Mouse (Mus musculus): Measurements from ENCODE around the gene Tspan9. TPM values are rescaled to one million over a fixed set of nuclear protein-coding genes. Genes with fewer than 3 reads are reported as not detected.

The Tspan9 gene
- polyA plus RNA-seq, 1 experiment from 2014 or later, result 100 TPM

- no peaks in the 10 kb centered on the region for H3K9me3 ChIP-seq (ENCODE audit: control insufficient read depth, low read length)
- H3K9ac ChIP-seq (ENCODE audit: low read depth, low read length), result peak overlapping the region; percentile 13; the same call in 1 of the 2 replicates
- no peak overlapping the region for H3K4me2 ChIP-seq (replicated peaks; ENCODE audit: low read depth, low read length)
- no peaks in the 10 kb centered on the region for H3K36me3 ChIP-seq (ENCODE audit: control insufficient read depth, insufficient read depth, low read length)
- H3K4me3 ChIP-seq (ENCODE audit: low read length), result no peak overlapping the region
- H3K27me3 ChIP-seq (ENCODE audit: control insufficient read depth, insufficient read depth, low read length), result no peaks in the 10 kb centered on the region
- H3K4me1 ChIP-seq (ENCODE audit: control insufficient read depth, insufficient read depth, low read length), result peaks cover 38% of the 10 kb centered on the region
- 58% methylated on average over 6 of the region's 6 CpGs for WGBS
- H3K27ac ChIP-seq (ENCODE audit: low read depth, low read length), result peak overlapping the region; percentile 31; the same call in 1 of the 2 replicates
- ATAC-seq (ENCODE audit: low FRiP score, low TSS enrichment), result peak; percentile 53
Measured at GRCm38 (mm10) chr6:128102296-128102999, 40.9 kb downstream of the Tspan9 start.

DNA sequence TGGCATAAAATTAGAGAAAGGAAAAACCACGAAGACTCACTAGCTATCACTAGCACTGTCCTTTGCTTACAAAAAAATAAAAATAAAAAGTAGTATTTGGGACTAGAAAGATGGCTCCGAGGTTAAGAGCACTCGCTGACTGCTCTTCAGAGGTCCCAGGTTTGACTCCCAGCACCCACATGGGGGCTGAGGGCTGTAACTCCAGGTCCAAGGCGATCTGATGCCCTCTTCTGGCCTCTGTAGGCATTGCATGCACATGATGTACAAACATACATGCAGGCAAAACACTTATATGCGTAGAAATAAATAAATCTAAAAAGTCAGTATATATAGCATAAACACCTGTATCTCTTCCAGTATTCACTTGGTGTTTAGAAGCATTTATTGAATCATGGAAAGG, 43.5 kb downstream of the Tspan9 start:
- H3K36me3 ChIP-seq (ENCODE audit: control insufficient read depth, insufficient read depth, low read length), result no peaks in the 10 kb centered on the region
- H3K27ac ChIP-seq (ENCODE audit: low read depth, low read length), result peak overlapping the region; percentile 21; the same call in 1 of the 2 replicates
- no peak overlapping the region for H3K4me2 ChIP-seq (replicated peaks; ENCODE audit: low read depth, low read length)
- ATAC-seq (ENCODE audit: low FRiP score, low TSS enrichment), result no peak
- no peaks in the 10 kb centered on the region for H3K27me3 ChIP-seq (ENCODE audit: control insufficient read depth, insufficient read depth, low read length)
- no peaks in the 10 kb centered on the region for H3K9me3 ChIP-seq (ENCODE audit: control insufficient read depth, low read length)
- H3K9ac ChIP-seq (ENCODE audit: low read depth, low read length), result no peak overlapping the region
- 78% methylated on average over 5 of the region's 5 CpGs for WGBS
- H3K4me1 ChIP-seq (ENCODE audit: control insufficient read depth, insufficient read depth, low read length), result peaks cover 25% of the 10 kb centered on the region
- no peak overlapping the region for H3K4me3 ChIP-seq (ENCODE audit: low read length)

GRCm38 (mm10) chr6:128099190-128099589, 44.2 kb downstream of the Tspan9 start:
- no peak overlapping the region for H3K4me2 ChIP-seq (replicated peaks; ENCODE audit: low read depth, low read length)
- no peaks in the 10 kb centered on the region for H3K36me3 ChIP-seq (ENCODE audit: control insufficient read depth, insufficient read depth, low read length)
- 52% methylated on average over 9 of the region's 9 CpGs for WGBS
- H3K4me1 ChIP-seq (ENCODE audit: control insufficient read depth, insufficient read depth, low read length), result peaks cover 20% of the 10 kb centered on the region
- no peaks in the 10 kb centered on the region for H3K27me3 ChIP-seq (ENCODE audit: control insufficient read depth, insufficient read depth, low read length)
- H3K27ac ChIP-seq (ENCODE audit: low read depth, low read length), result no peak overlapping the region
- no peak for ATAC-seq (ENCODE audit: low FRiP score, low TSS enrichment)
- H3K9ac ChIP-seq (ENCODE audit: low read depth, low read length), result no peak overlapping the region
- no peak overlapping the region for H3K4me3 ChIP-seq (ENCODE audit: low read length)
- H3K9me3 ChIP-seq (ENCODE audit: control insufficient read depth, low read length), result no peaks in the 10 kb centered on the region

DNA sequence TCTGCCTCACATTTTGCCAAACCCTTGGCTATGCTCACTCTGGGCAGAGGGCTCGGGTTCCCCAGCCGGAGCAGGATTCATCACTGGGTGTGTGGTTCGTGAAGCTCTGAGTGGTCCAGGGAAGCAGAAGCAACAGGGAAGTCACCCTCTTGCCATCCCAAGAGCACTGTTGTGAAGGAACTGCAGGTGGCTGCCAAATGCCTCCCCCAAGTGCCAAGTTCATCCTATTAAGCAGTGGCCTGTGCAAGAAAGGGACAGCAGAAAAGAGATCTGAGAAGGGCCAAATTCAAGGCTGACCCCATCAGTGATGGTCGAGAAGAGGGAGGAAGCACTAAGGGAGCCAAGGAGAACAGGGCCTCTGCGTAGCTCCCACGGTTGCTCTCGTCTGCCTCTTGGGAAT, 46.9 kb downstream of the Tspan9 start:
- 85% methylated on average over 7 of the region's 7 CpGs for WGBS
- no peaks in the 10 kb centered on the region for H3K36me3 ChIP-seq (ENCODE audit: control insufficient read depth, insufficient read depth, low read length)
- H3K27me3 ChIP-seq (ENCODE audit: control insufficient read depth, insufficient read depth, low read length), result no peaks in the 10 kb centered on the region
- H3K9me3 ChIP-seq (ENCODE audit: control insufficient read depth, low read length), result no peaks in the 10 kb centered on the region
- ATAC-seq (ENCODE audit: low FRiP score, low TSS enrichment), result no peak
- H3K9ac ChIP-seq (ENCODE audit: low read depth, low read length), result no peak overlapping the region
- no peak overlapping the region for H3K4me2 ChIP-seq (replicated peaks; ENCODE audit: low read depth, low read length)
- H3K27ac ChIP-seq (ENCODE audit: low read depth, low read length), result no peak overlapping the region
- no peak overlapping the region for H3K4me3 ChIP-seq (ENCODE audit: low read length)
- peaks cover 5% of the 10 kb centered on the region for H3K4me1 ChIP-seq (ENCODE audit: control insufficient read depth, insufficient read depth, low read length)

DNA sequence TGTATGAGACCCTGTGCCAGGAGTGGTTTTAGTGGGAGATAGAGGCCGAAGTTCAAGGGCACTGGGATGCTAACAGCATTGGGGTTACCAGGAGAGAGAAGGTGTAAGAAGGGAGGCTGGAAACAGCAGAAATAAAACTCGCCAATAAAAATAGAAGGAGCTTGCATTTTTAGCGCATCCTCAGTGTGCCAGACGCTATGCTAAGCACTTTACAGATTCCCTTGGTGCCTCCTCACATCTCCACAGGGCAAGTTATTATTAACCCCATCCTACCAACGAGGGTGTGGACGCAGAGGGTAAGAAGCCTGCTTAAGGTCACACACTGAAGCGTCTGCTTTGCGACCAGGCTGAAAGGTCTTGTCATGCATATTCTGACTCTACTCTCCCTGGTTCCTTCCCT, 47.5 kb downstream of the Tspan9 start:
- no peak overlapping the region for H3K9ac ChIP-seq (ENCODE audit: low read depth, low read length)
- no peaks in the 10 kb centered on the region for H3K36me3 ChIP-seq (ENCODE audit: control insufficient read depth, insufficient read depth, low read length)
- no peak overlapping the region for H3K4me2 ChIP-seq (replicated peaks; ENCODE audit: low read depth, low read length)
- H3K4me1 ChIP-seq (ENCODE audit: control insufficient read depth, insufficient read depth, low read length), result peaks cover 10% of the 10 kb centered on the region
- WGBS, result 72% methylated on average over 8 of the region's 8 CpGs
- no peaks in the 10 kb centered on the region for H3K27me3 ChIP-seq (ENCODE audit: control insufficient read depth, insufficient read depth, low read length)
- H3K27ac ChIP-seq (ENCODE audit: low read depth, low read length), result no peak overlapping the region
- H3K4me3 ChIP-seq (ENCODE audit: low read length), result no peak overlapping the region
- ATAC-seq (ENCODE audit: low FRiP score, low TSS enrichment), result no peak
- no peaks in the 10 kb centered on the region for H3K9me3 ChIP-seq (ENCODE audit: control insufficient read depth, low read length)

GRCm38 (mm10) chr6:128095131-128095530, 48.3 kb downstream of the Tspan9 start:
- WGBS, result 96% methylated on average over 10 of the region's 10 CpGs
- no peaks in the 10 kb centered on the region for H3K36me3 ChIP-seq (ENCODE audit: control insufficient read depth, insufficient read depth, low read length)
- peaks cover 18% of the 10 kb centered on the region for H3K4me1 ChIP-seq (ENCODE audit: control insufficient read depth, insufficient read depth, low read length)
- no peaks in the 10 kb centered on the region for H3K27me3 ChIP-seq (ENCODE audit: control insufficient read depth, insufficient read depth, low read length)
- H3K4me3 ChIP-seq (ENCODE audit: low read length), result no peak overlapping the region
- no peak for ATAC-seq (ENCODE audit: low FRiP score, low TSS enrichment)
- H3K9me3 ChIP-seq (ENCODE audit: control insufficient read depth, low read length), result no peaks in the 10 kb centered on the region
- no peak overlapping the region for H3K9ac ChIP-seq (ENCODE audit: low read depth, low read length)
- no peak overlapping the region for H3K4me2 ChIP-seq (replicated peaks; ENCODE audit: low read depth, low read length)
- H3K27ac ChIP-seq (ENCODE audit: low read depth, low read length), result no peak overlapping the region

- Histone ChIP-seq H3K27me3 (ENCODE audit: control insufficient read depth, insufficient read depth, low read length) (no peaks in the 10 kb centered on the region), H3K36me3 (ENCODE audit: control insufficient read depth, insufficient read depth, low read length) (no peaks in the 10 kb centered on the region), H3K4me3 (ENCODE audit: low read length) (no peak overlapping the region), H3K4me1 (ENCODE audit: control insufficient read depth, insufficient read depth, low read length) (peaks cover 23% of the 10 kb centered on the region), H3K9me3 (ENCODE audit: control insufficient read depth, low read length) (no peaks in the 10 kb centered on the region), H3K4me2 (replicated peaks; ENCODE audit: low read depth, low read length) (no peak overlapping the region), H3K9ac (ENCODE audit: low read depth, low read length) (no peak overlapping the region), H3K27ac (ENCODE audit: low read depth, low read length) (no peak overlapping the region)
- WGBS, result 65% methylated on average over 15 of the region's 15 CpGs
- no peak for ATAC-seq (ENCODE audit: low FRiP score, low TSS enrichment)
Measured at GRCm38 (mm10) chr6:128093856-128094628, 49.4 kb downstream of the Tspan9 start.

DNA sequence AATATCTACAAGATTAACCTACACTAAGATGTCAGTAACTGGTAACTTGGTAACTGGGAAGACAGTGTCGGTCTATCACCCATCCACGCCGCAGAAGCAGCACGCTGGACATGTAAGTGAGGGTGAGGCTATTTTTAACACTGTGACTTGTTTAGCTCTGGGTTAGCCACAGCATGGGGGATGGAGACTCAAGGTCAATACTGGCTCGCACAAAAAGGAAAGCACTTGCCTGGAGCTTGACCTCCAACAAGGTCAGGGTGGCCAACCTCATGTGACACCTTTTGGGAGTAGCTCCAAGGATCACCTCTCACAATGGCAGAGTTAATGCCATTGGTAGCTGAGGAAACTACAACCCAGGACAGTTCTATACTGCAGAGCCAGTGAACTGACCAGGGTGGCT, 50.8 kb downstream of the Tspan9 start:
- WGBS, result 73% methylated on average over 5 of the region's 5 CpGs
- no peaks in the 10 kb centered on the region for H3K27me3 ChIP-seq (ENCODE audit: control insufficient read depth, insufficient read depth, low read length)
- H3K4me1 ChIP-seq (ENCODE audit: control insufficient read depth, insufficient read depth, low read length), result peaks cover 38% of the 10 kb centered on the region
- H3K36me3 ChIP-seq (ENCODE audit: control insufficient read depth, insufficient read depth, low read length), result no peaks in the 10 kb centered on the region
- no peak overlapping the region for H3K27ac ChIP-seq (ENCODE audit: low read depth, low read length)
- no peaks in the 10 kb centered on the region for H3K9me3 ChIP-seq (ENCODE audit: control insufficient read depth, low read length)
- H3K4me3 ChIP-seq (ENCODE audit: low read length), result no peak overlapping the region
- H3K9ac ChIP-seq (ENCODE audit: low read depth, low read length), result no peak overlapping the region
- no peak for ATAC-seq (ENCODE audit: low FRiP score, low TSS enrichment)
- no peak overlapping the region for H3K4me2 ChIP-seq (replicated peaks; ENCODE audit: low read depth, low read length)

GRCm38 (mm10) chr6:128091833-128092166, 51.6 kb downstream of the Tspan9 start:
- Histone ChIP-seq H3K27me3 (ENCODE audit: control insufficient read depth, insufficient read depth, low read length) (no peaks in the 10 kb centered on the region), H3K4me1 (ENCODE audit: control insufficient read depth, insufficient read depth, low read length) (peaks cover 41% of the 10 kb centered on the region), H3K9ac (ENCODE audit: low read depth, low read length) (no peak overlapping the region), H3K4me2 (replicated peaks; ENCODE audit: low read depth, low read length) (no peak overlapping the region), H3K36me3 (ENCODE audit: control insufficient read depth, insufficient read depth, low read length) (no peaks in the 10 kb centered on the region), H3K9me3 (ENCODE audit: control insufficient read depth, low read length) (no peaks in the 10 kb centered on the region), H3K4me3 (ENCODE audit: low read length) (no peak overlapping the region), H3K27ac (ENCODE audit: low read depth, low read length) (no peak overlapping the region)
- WGBS, result 82% methylated on average over 4 of the region's 4 CpGs
- ATAC-seq (ENCODE audit: low FRiP score, low TSS enrichment), result no peak

All from kidney, embryonic 14.5 days (tissue).